ENCODE assay signal across 8 mouse cellular contexts in the genomic region with DNA sequence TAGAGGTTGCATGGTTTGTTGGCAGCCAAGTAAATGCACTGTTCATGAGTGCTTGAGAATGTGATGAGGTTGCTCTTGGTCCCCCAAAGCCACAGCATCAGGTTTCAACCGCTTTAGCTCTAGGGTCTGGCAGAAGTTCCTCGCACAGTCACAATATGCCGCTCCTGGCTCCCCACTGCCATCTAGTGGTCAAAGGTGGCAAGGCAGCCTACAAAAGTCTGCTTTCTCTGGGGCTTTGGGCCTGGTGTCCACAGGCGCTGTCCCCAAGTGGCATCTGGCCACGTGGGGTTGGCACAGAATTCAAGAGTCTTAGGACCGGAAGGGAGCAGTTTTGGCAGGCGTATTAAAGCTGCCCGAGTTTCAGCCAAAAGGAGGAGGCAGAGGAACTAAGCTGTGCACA. TPM values are rescaled to one million over a fixed set of nuclear protein-coding genes. Genes with fewer than 3 reads are reported as not detected.
DNase-seq lines count a peak whose midpoint lies in the region; ATAC-seq and TF ChIP-seq lines count a peak whose summit lies in the region.

No protein-coding gene starts in this region.

- H3K9ac ChIP-seq in ES-E14 (ENCODE audit: insufficient read depth, low read depth, low read length, poor library complexity, severe bottlenecking) = no peak overlapping the region
- H3K9ac ChIP-seq in forebrain, embryonic 14.5 days (ENCODE audit: low read length) = no peak overlapping the region
- peak overlapping the region; percentile 27 for H3K9ac ChIP-seq in lung, embryonic 14.5 days

- no peaks in the 10 kb centered on the region for H3K36me3 ChIP-seq in ES-E14 (ENCODE audit: control insufficient read depth, insufficient read depth, low read length, poor library complexity, severe bottlenecking)
- no peaks in the 10 kb centered on the region for H3K36me3 ChIP-seq in forebrain, embryonic 14.5 days (ENCODE audit: control insufficient read depth, insufficient read depth, low read length)
- H3K36me3 ChIP-seq in lung, embryonic 14.5 days (ENCODE audit: insufficient read depth) = peaks cover 54% of the 10 kb centered on the region

- H3K4me1 ChIP-seq in ES-E14 (ENCODE audit: control insufficient read depth in 2 of 2, insufficient read depth in 2 of 2, low read length in 2 of 2, poor library complexity in 1 of 2) = peaks cover 0 to 2% of the 10 kb centered on the region in 2 experiments; a peak in 1 of 4 replicates
- H3K4me1 ChIP-seq in forebrain, embryonic 14.5 days (ENCODE audit: control insufficient read depth, insufficient read depth, low read length) = peaks cover 15% of the 10 kb centered on the region
- peaks cover 22% of the 10 kb centered on the region for H3K4me1 ChIP-seq in lung, embryonic 14.5 days (ENCODE audit: insufficient read depth)

- in situ Hi-C loops in ES-E14 (cut with MboI; ENCODE audit: low sequenced_read_pairs in 2 of 2, unreplicated experiment in 2 of 2) = loop anchor here in 1 of 2 experiments (25.0 kb wide), 1 partner anchor 373 kb away; a partner anchor contains a TSS

- H3K4me2 ChIP-seq in forebrain, embryonic 14.5 days (ENCODE audit: low read length) = no peak overlapping the region
- H3K4me2 ChIP-seq in lung, embryonic 14.5 days = peak overlapping the region; percentile 82

- no peak overlapping the region for H3K4me3 ChIP-seq in ES-E14 (ENCODE audit: insufficient read depth in 1 of 2, low read depth in 1 of 2, low read length in 2 of 2, poor library complexity in 1 of 2, severe bottlenecking in 1 of 2)
- no peak overlapping the region for H3K4me3 ChIP-seq in forebrain, embryonic 14.5 days (ENCODE audit: low read depth, low read length)
- H3K4me3 ChIP-seq in lung, embryonic 14.5 days (ENCODE audit: low read depth, low read length) = no peak overlapping the region

- H3K9me3 ChIP-seq in ES-E14 (ENCODE audit: control insufficient read depth, insufficient read depth, low read depth, low read length) = no peaks in the 10 kb centered on the region
- no peaks in the 10 kb centered on the region for H3K9me3 ChIP-seq in forebrain, embryonic 14.5 days (replicated peaks; ENCODE audit: control insufficient read depth, low read length)
- no peaks in the 10 kb centered on the region for H3K9me3 ChIP-seq in lung, embryonic 14.5 days (ENCODE audit: low read depth, low read length)

- ATAC-seq in forebrain, embryonic 14.5 days = peak; percentile 78
- peak; percentile 69 for ATAC-seq in lung, embryonic 14.5 days (ENCODE audit: insufficient read depth)
- ATAC-seq in neutrophil, adult 5-6 weeks (ENCODE audit: extremely low read depth, insufficient number of reproducible peaks, low FRiP score, poor library complexity, severe bottlenecking) = 0 out of 2 replicates have a peak, but pooled peaks have one; percentile 35

- intact Hi-C loops in heart, postnatal 25 days (cut with DNase I) = loop anchor here (1.0 to 2.0 kb wide), 3 partner anchors 139 to 234 kb away; no protein-coding TSS in a partner anchor

- peak; percentile 59 for DNase-seq in ES-E14 (ENCODE audit: low read depth, low spot score)
- DNase-seq in c-Kit-positive CD71-positive TER-119-positive erythroid progenitor cells, embryonic 14.5 days (ENCODE audit: low spot score) = peak; percentile 44
- peak; percentile 89 for DNase-seq in forebrain, embryonic 14.5 days (ENCODE audit: low spot score)
- peak; percentile 87 for DNase-seq in heart, postnatal 25 days (ENCODE audit: low spot score)
- peak; percentile 85 to 96 for DNase-seq in layer of hippocampus, adult 18-20 months (ENCODE audit: low spot score in 2 of 2)
- DNase-seq in lung, embryonic 14.5 days = peak; percentile 96
- peak; percentile 81 for DNase-seq in testis, postnatal 14 days (ENCODE audit: low spot score)

- no peak overlapping the region for H3K27ac ChIP-seq in ES-E14 (ENCODE audit: insufficient read depth, low read depth, low read length, poor library complexity, severe bottlenecking)
- no peak overlapping the region for H3K27ac ChIP-seq in forebrain, embryonic 14.5 days (ENCODE audit: low read depth, low read length)
- peak overlapping the region; percentile 73; the same call in 1 of the 2 replicates for H3K27ac ChIP-seq in lung, embryonic 14.5 days (ENCODE audit: low read depth)

- H3K27me3 ChIP-seq in forebrain, embryonic 14.5 days (replicated peaks; ENCODE audit: control insufficient read depth, insufficient read depth, low read length) = peaks cover 32% of the 10 kb centered on the region
- H3K27me3 ChIP-seq in lung, embryonic 14.5 days (ENCODE audit: insufficient read depth, low read length) = peaks cover 18% of the 10 kb centered on the region

- WGBS in forebrain, embryonic 14.5 days = 3% methylated on average over 8 of the region's 8 CpGs
- 2% methylated on average over 8 of the region's 8 CpGs for WGBS in lung, embryonic 14.5 days

- TF ChIP-seq CTCF in lung, embryonic 14.5 days (IDR thresholded peaks at IDR 0.05; ENCODE audit: low read depth) = peak; percentile 100

TF ChIP-seq in ES-E14, 5 proteins besides CTCF, POLR2A, EP300 and RAD21:
- no peak for TF ChIP-seq HCFC1 (IDR thresholded peaks at IDR 0.05; ENCODE audit: borderline replicate concordance, insufficient read depth, low read length)
- TF ChIP-seq ZC3H11A (IDR thresholded peaks at IDR 0.05; ENCODE audit: borderline replicate concordance, low read depth, low read length) = peak; percentile 98

RNA-seq across cellular contexts. Expression of a gene that starts 6.8 kb away (rescaled TPM):
- total RNA-seq in ES-E14 (2012; rRNA removed) = 42.5 and 106 TPM in 2 replicates
- 26.8 and 34.9 TPM in 2 replicates for polyA plus RNA-seq in forebrain, embryonic 14.5 days (2014; fragmentation: Nextera tagmentation; extraction: Ambion mirVana)
- 10 to 100 TPM; 55.9 to 63.6 TPM for total RNA-seq in heart, postnatal 25 days (2021)
- 10 to 100 TPM; 29.1 to 30.5 TPM for total RNA-seq in layer of hippocampus, adult 18-20 months (2021)
- 223 and 230 TPM in 2 replicates for polyA plus RNA-seq in lung, embryonic 14.5 days (2014; fragmentation: Nextera tagmentation; extraction: Ambion mirVana)
- total RNA-seq in neutrophil, adult 5-6 weeks (2017) = 1.4 TPM in 1 of 2 replicates, not detected in the other

Comparison
In these comparisons a context has a peak if more than half of its experiments do, and no peak if none do; other contexts are left out.
1. DNase-seq: peak in every context shown above with its lines; median percentile 96 in lung, embryonic 14.5 days; 90 in layer of hippocampus, adult 18-20 months; 89 in forebrain, embryonic 14.5 days; 87 in heart, postnatal 25 days; 81 in testis, postnatal 14 days; 59 in ES-E14; 44 in c-Kit-positive CD71-positive TER-119-positive erythroid progenitor cells, embryonic 14.5 days.
2. RNA of a gene that starts 6.8 kb away (total RNA-seq): 42.5 to 106 TPM in ES-E14, 55.9 to 63.6 TPM in heart, postnatal 25 days and 29.1 to 30.5 TPM in layer of hippocampus, adult 18-20 months; 1.4 TPM in neutrophil, adult 5-6 weeks; every median in the first group is over 10 times any median in the second.
3. Peak in every context shown above with its lines, with median percentiles within 50 percentile points of each other: ATAC-seq.